Mouse (Mus musculus): ENCODE results near the gene Eif4g3.
"Not testable (repeated sequence)": the region's sequence is repeated elsewhere in the genome, so short reads cannot be mapped to it uniquely, and the experiment has no call there.

The Eif4g3 gene

DNA sequence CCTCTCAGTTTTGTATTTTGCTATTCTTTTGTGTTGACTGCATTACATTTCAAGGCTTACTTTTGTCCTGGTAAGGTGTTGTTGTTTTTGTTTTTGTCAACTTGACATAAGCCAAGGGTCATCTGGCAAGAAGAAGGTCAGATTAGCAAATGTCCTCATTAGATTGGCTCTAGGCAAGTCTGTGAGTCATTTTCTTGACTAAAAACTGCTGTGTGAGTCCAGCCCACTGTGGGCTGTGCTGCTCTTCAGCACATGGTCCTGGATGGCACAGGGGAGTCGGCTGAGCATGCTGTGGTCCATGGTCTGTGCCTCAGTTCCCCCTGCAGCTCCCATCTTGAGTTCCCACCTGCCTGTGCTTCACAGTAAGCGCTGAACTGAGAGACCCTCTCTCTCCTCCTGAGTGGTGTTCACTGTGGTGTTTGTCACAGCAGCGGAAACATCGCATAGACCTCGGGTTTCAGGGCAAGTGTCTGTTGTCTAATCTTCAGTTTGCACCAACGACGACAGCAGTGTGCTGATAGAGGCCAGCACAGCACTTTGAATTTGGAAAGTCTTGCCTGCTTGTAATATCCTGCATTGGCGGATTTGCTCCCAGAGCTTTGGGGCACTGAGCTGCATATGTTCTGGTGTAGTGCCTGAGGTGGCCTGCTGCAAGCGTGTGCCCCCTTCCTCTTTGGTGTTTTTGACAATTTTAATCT, 30.7 kb downstream of the Eif4g3 start:
- no peak for DNase-seq (ENCODE audit: low spot score in 2 of 2)

DNA sequence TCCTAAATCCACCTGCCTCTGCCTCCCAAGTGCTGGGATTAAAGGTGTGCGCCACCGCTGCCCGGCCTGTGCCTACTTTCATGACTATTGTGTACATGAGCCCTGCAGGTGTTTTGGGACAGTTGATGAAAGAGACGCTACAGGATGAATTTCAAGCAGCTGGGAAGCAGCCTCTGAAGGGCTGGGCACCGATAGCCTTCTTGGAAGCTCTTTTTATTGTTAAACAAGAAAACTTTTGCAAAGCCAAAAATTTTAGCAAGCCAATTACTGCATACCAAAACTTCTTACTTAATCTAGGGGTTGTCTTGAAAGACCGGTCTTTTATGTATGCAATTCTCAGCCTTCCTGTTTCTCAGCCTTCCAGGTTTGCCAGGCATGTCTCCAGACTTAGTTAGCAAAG, 36.3 kb downstream of the Eif4g3 start:
- DNase-seq (ENCODE audit: low spot score in 2 of 2), result no peak

DNA sequence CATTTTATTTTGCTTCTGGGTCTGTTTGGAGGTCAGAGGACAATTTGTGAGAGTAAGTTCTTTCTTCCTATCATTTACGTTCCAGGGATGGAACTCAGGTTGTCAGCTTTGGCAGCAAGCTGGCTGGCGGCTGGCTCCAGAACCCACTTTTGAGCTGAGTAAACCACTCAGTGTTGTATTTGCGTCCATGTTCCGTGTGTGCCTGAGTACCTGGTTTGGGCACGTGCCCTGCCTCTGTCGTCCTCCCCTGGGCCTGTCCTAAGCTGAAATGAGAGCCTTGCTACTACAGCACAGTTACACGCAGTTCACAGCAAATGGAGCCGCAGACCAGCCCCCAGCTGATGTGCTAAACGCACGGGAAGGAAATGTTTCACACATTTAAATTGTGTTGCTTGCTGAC, 39.0 kb downstream of the Eif4g3 start:
- DNase-seq (ENCODE audit: low spot score in 2 of 2), result no peak

- DNase-seq (ENCODE audit: low spot score in 2 of 2), result no peak
Observed at GRCm38 (mm10) chr4:138033871-138034270, 41.0 kb downstream of the Eif4g3 start.

DNA sequence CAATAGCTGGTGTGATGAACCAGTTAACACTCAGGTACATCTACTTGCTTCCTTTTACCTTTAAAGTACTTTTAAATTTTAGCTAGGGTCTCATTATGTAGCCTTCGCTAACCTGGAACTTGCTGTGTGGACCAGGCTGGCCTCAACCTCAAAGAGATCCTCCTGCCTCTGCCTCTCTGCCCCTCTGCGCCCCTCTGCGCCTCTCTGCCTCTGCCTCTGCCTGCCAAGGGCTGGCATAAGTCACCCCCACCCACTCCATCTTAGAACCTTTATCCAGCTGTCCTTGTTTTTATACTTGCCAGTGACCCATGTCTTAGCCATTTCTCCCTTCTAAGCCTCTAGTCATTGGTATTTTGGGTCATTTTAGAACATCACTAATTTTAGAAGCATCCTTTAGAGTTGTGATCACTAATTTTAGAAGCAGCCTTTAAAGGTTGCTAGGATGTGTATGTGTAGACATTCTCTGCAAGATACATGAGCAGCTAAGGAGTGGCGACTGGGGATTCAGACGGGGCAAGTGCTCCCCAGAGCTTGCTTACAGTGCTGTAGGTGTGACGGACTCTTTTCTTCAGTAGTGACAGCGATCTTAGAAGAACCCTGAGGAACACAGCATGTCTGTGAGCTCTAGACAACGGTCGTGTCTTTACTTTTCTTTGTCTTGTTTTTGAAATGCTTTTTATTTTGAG, 42.8 kb downstream of the Eif4g3 start:
- no peak for DNase-seq (ENCODE audit: low spot score in 2 of 2)

DNA sequence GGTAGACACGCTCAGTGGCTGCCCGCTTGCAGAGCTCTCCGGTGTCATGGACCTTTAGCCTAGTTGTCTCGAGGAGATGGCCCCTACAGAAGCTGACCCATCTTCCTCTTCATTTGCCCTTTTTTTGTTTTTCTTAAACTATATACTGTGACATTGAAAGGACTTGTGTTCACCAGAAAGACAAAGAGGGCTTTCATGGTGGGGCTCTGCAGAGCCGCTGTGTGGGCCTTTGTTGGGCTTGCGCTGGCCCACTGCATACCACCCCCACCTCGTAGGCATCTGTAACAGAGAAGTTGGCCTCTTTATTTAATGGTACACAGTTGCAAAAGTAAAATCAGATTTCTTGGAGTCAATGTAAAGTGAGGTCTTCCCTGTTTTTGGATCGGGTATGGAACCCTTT, 44.3 kb downstream of the Eif4g3 start:
- DNase-seq (ENCODE audit: low spot score in 2 of 2), result no peak

GRCm38 (mm10) chr4:138037896-138038295, 45.1 kb downstream of the Eif4g3 start:
- DNase-seq (ENCODE audit: low spot score in 2 of 2), result no peak

DNA sequence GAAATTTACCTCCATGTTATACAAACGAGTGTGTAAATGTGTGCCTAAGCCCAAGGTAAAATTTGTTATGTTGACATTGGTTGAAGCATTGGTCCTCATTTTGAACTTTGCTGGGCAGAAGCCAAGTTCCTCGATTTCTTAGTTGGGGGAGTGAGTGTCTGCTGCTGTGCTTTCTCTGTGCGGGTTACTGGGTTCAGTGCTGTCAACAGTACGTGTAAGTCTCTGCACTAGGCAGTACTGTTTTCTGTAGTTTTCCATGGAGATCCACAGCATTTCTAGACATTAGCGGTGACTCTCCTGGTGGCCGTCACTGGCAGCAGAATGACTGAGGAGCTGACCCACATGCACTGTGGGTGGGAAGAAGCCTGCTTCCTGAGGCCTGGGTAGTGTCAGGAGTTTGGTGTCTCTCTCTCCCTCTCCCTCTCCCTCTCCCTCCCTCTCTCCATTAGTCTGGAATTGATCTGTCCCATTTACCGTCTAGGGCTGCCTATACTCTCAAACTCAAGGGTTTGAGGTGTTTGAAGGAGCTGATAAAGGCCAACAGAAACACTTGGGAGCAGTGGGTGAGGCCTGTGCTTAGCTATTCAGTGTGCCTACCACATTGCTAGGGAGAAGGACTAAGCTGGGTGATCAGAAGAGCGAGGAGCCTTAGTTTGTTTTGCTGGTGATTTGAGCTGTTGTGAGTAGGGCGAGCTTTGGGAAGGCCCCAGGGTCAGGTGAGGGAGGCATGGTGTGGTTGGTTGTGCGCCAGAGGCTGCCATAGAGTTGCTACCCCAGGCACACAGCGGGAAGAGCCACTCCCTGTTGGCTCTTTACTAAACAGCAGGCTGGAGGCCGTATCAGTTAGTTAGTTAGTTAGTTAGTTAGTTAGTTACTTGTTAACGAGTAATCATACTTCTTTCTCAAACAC, 45.8 kb downstream of the Eif4g3 start:
- DNase-seq (ENCODE audit: low spot score in 2 of 2), result no peak

GRCm38 (mm10) chr4:138039275-138039651, 46.4 kb downstream of the Eif4g3 start:
- no peak for DNase-seq (ENCODE audit: low spot score in 2 of 2)

- DNase-seq (ENCODE audit: low spot score in 2 of 2), result no peak
Observed at GRCm38 (mm10) chr4:138040589-138040988, 47.8 kb downstream of the Eif4g3 start.

DNA sequence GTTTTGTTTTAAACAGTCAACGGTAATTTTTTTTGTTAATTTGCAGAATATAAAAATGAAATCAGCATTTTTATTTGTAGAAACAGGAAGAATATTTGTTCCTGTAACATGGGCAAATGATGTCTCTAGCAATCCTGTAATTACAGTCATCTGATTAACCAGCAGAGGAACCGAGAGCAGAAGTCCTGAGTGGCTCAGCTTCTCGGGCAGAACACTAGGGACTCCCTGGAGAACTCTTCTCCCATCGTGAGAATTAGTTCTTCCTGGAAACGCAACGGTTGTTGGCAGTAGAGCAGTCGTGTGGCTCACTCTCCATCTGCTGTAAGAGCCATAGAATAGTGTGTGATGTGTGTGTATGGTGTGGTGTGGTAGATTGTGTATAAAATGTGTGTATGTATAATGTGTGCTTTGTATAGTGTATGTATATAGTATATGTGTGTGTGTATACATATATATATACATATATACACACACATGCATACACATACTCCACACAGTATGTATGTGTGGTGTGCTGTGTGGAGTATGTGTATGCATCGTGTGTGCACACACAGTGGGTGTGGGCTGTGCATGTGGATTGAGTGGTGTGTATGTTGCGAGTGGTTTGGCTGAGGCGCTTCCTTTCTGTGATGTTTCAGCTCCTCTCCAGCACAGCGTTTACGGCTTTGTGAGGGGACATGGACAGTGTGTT, 48.9 kb downstream of the Eif4g3 start:
- DNase-seq (ENCODE audit: low spot score in 2 of 2), result no peak

- DNase-seq (ENCODE audit: low spot score in 2 of 2), result no peak
Observed at GRCm38 (mm10) chr4:138042257-138042589, 49.4 kb downstream of the Eif4g3 start.

GRCm38 (mm10) chr4:138042625-138043024, 49.8 kb downstream of the Eif4g3 start:
- no peak for DNase-seq (ENCODE audit: low spot score in 2 of 2)

- DNase-seq (ENCODE audit: low spot score in 2 of 2), result no peak
Observed at GRCm38 (mm10) chr4:138044841-138045500, 52.1 kb downstream of the Eif4g3 start.

DNA sequence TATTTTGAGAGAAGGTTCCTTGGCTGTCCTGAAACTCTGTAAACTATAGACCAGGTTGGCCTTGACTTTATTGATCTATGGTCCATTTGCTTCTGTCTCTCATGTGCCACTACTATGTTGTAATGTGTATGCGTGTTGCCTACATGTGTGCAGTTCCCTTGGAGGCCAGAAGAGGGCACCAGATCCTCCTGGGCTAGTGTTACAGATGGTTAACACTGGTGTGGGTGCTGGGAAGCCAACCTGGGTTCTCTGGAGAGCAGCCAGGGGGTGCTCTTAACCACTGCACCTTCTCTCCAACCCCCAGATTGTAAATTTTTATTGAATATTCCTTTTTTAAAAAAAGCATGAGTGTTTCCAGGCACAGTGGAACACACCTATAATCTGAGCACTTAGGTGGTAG, 53.0 kb downstream of the Eif4g3 start:
- DNase-seq (ENCODE audit: low spot score in 2 of 2), result no peak

- DNase-seq (ENCODE audit: low spot score in 2 of 2), result no peak
Observed at GRCm38 (mm10) chr4:138046371-138046770, 53.5 kb downstream of the Eif4g3 start.

GRCm38 (mm10) chr4:138049547-138049946, 56.7 kb downstream of the Eif4g3 start:
- no peak for DNase-seq (ENCODE audit: low spot score in 2 of 2)

GRCm38 (mm10) chr4:138051488-138051887, 58.7 kb downstream of the Eif4g3 start:
- DNase-seq (ENCODE audit: low spot score in 2 of 2), result no peak

DNA sequence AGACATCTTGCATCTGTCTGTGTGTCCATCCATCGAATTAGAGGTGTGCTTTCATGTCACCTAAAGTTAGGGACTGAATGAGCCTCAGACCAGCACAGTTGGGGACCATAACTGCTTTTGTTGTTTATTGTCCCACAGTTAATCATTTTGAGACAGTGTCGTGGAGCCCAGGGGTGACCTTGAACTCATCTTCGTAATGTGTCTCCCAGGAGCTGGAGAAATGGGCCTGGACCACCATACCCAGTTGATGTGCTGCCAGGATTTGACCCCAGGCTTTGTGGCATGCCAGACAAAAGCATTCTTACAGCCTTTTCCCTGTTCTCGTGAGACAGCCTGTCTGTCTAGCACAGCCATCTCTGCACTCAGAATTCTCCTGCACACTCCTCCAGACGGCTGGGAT, 63.8 kb downstream of the Eif4g3 start:
- no peak for DNase-seq (ENCODE audit: low spot score in 2 of 2)

- not testable (repeated sequence) for DNase-seq (ENCODE audit: low spot score in 2 of 2)
Observed at GRCm38 (mm10) chr4:138057196-138057754, 64.5 kb downstream of the Eif4g3 start.

DNA sequence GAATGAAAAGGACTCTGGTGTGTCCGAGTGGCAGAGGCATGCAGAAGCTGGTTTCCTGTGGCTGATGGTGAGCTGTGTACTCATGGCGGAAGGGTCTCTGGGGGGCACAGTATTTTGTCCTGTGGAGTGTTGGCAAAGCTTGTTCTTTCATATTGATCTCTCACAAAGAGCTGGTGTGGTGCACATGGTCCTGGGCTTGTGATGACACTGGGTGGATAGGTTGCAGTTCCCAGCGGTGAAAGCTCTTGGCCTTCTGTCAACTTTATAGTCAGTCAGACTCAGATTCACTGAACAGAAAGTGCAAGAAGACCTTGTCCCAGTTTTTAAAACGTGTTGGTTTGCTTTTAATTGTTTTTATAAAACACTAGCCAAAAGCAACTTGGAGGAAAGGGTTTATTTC, 68.3 kb downstream of the Eif4g3 start:
- DNase-seq (ENCODE audit: low spot score in 2 of 2), result no peak
